Mouse (Mus musculus): ENCODE data around the gene Bst2. TPM values are rescaled to one million over a fixed set of nuclear protein-coding genes. Genes with fewer than 3 reads are reported as not detected.
A peak's percentile ranks its signal among the peaks of the same experiment; 100 is the strongest.
"Not testable (repeated sequence)": the region's sequence is repeated elsewhere in the genome, so short reads cannot be mapped to it uniquely, and the experiment has no call there.

Bst2 gene
- polyA plus RNA-seq, 1 experiment from 2014 or later: 11.8 TPM

GRCm38 (mm10) chr8:71519037-71519825 is 18.0 kb downstream of the Bst2 start:
- not testable (repeated sequence) for H3K4me3 ChIP-seq (ENCODE audit: low read depth, low read length); H3K4me2 ChIP-seq (ENCODE audit: low read length); H3K27ac ChIP-seq (ENCODE audit: low read depth); H3K9me3 ChIP-seq (ENCODE audit: control insufficient read depth, low read length); H3K4me1 ChIP-seq (replicated peaks; ENCODE audit: control insufficient read depth, insufficient read depth, low read length); H3K9ac ChIP-seq (ENCODE audit: low read length); H3K36me3 ChIP-seq (ENCODE audit: control insufficient read depth, insufficient read depth, low read length); ATAC-seq (replicated peaks; ENCODE audit: low FRiP score, low TSS enrichment, low read depth); H3K27me3 ChIP-seq (replicated peaks; ENCODE audit: control insufficient read depth, insufficient read depth, low read length)
- WGBS: 46% methylated on average over 8 of the region's 10 CpGs
- peak; percentile 82 for DNase-seq (ENCODE audit: low spot score)

GRCm38 (mm10) chr8:71516786-71517185 is 20.5 kb downstream of the Bst2 start:
- H3K4me1 ChIP-seq (replicated peaks; ENCODE audit: control insufficient read depth, insufficient read depth, low read length): 0 out of 2 replicates have a peak, but pooled peaks cover 4% of the 10 kb centered on the region
- no peak overlapping the region for H3K27ac ChIP-seq (ENCODE audit: low read depth)
- WGBS: 6% methylated on average over 6 of the region's 6 CpGs
- no peaks in the 10 kb centered on the region for H3K36me3 ChIP-seq (ENCODE audit: control insufficient read depth, insufficient read depth, low read length)
- 0 out of 2 replicates have a peak, but pooled peaks cover 2% of the 10 kb centered on the region for H3K27me3 ChIP-seq (replicated peaks; ENCODE audit: control insufficient read depth, insufficient read depth, low read length)
- H3K9ac ChIP-seq (ENCODE audit: low read length): no peak overlapping the region
- no peak overlapping the region for H3K4me3 ChIP-seq (ENCODE audit: low read depth, low read length)
- H3K4me2 ChIP-seq (ENCODE audit: low read length): no peak overlapping the region
- no peaks in the 10 kb centered on the region for H3K9me3 ChIP-seq (ENCODE audit: control insufficient read depth, low read length)
- DNase-seq (ENCODE audit: low spot score) (no peak), ATAC-seq (replicated peaks; ENCODE audit: low FRiP score, low TSS enrichment, low read depth) (no peak)

GRCm38 (mm10) chr8:71515043-71515442 is 22.2 kb downstream of the Bst2 start:
- no peak overlapping the region for H3K4me3 ChIP-seq (ENCODE audit: low read depth, low read length)
- no peaks in the 10 kb centered on the region for H3K9me3 ChIP-seq (ENCODE audit: control insufficient read depth, low read length)
- H3K27ac ChIP-seq (ENCODE audit: low read depth): no peak overlapping the region
- H3K9ac ChIP-seq (ENCODE audit: low read length): no peak overlapping the region
- WGBS: 68% methylated on average over 5 of the region's 5 CpGs
- no peaks in the 10 kb centered on the region for H3K27me3 ChIP-seq (replicated peaks; ENCODE audit: control insufficient read depth, insufficient read depth, low read length)
- DNase-seq (ENCODE audit: low spot score) (no peak), ATAC-seq (replicated peaks; ENCODE audit: low FRiP score, low TSS enrichment, low read depth) (no peak)
- no peak overlapping the region for H3K4me2 ChIP-seq (ENCODE audit: low read length)
- no peaks in the 10 kb centered on the region for H3K4me1 ChIP-seq (replicated peaks; ENCODE audit: control insufficient read depth, insufficient read depth, low read length)
- H3K36me3 ChIP-seq (ENCODE audit: control insufficient read depth, insufficient read depth, low read length): no peaks in the 10 kb centered on the region

- H3K36me3 ChIP-seq (ENCODE audit: control insufficient read depth, insufficient read depth, low read length): no peaks in the 10 kb centered on the region
- ATAC-seq (replicated peaks; ENCODE audit: low FRiP score, low TSS enrichment, low read depth) (no peak), DNase-seq (ENCODE audit: low spot score) (no peak)
- H3K4me2 ChIP-seq (ENCODE audit: low read length): no peak overlapping the region
- peaks cover 12% of the 10 kb centered on the region for H3K27me3 ChIP-seq (replicated peaks; ENCODE audit: control insufficient read depth, insufficient read depth, low read length)
- H3K4me1 ChIP-seq (replicated peaks; ENCODE audit: control insufficient read depth, insufficient read depth, low read length): no peaks in the 10 kb centered on the region
- H3K4me3 ChIP-seq (ENCODE audit: low read depth, low read length): no peak overlapping the region
- 66% methylated on average over 15 of the region's 15 CpGs for WGBS
- H3K9me3 ChIP-seq (ENCODE audit: control insufficient read depth, low read length): no peaks in the 10 kb centered on the region
- no peak overlapping the region for H3K27ac ChIP-seq (ENCODE audit: low read depth)
- no peak overlapping the region for H3K9ac ChIP-seq (ENCODE audit: low read length)
Measured at GRCm38 (mm10) chr8:71513018-71513754, 24.1 kb downstream of the Bst2 start.

- WGBS: 20% methylated on average over 14 of the region's 14 CpGs
- H3K27ac ChIP-seq (ENCODE audit: low read depth): no peak within 1 kb of the TSS
- no peak for DNase-seq (ENCODE audit: low spot score)
Measured at GRCm38 (mm10) chr8:71511644-71512043, 25.6 kb downstream of the Bst2 start, which contains the start of gene Plvap. Gene Plvap (minus strand): TSS chr8:71511752.

GRCm38 (mm10) chr8:71509316-71509715 is 27.9 kb downstream of the Bst2 start:
- DNase-seq (ENCODE audit: low spot score): no peak
- Histone ChIP-seq H3K4me3 (ENCODE audit: low read depth, low read length) (no peak overlapping the region), H3K36me3 (ENCODE audit: control insufficient read depth, insufficient read depth, low read length) (no peaks in the 10 kb centered on the region), H3K9ac (ENCODE audit: low read length) (no peak overlapping the region), H3K9me3 (ENCODE audit: control insufficient read depth, low read length) (no peaks in the 10 kb centered on the region), H3K27ac (ENCODE audit: low read depth) (no peak overlapping the region), H3K27me3 (replicated peaks; ENCODE audit: control insufficient read depth, insufficient read depth, low read length) (peaks cover 34% of the 10 kb centered on the region), H3K4me1 (replicated peaks; ENCODE audit: control insufficient read depth, insufficient read depth, low read length) (no peaks in the 10 kb centered on the region), H3K4me2 (ENCODE audit: low read length) (no peak overlapping the region)
- ATAC-seq (replicated peaks; ENCODE audit: low FRiP score, low TSS enrichment, low read depth): no peak
- WGBS: 68% methylated on average over 2 of the region's 2 CpGs

More at GRCm38 (mm10) chr8:71511644-71512043, 25.6 kb downstream of the Bst2 start, which contains the start of gene Plvap:
- H3K27me3 ChIP-seq (replicated peaks; ENCODE audit: control insufficient read depth, insufficient read depth, low read length): peaks cover 26% of the 10 kb centered on the region
- H3K4me1 ChIP-seq (replicated peaks; ENCODE audit: control insufficient read depth, insufficient read depth, low read length): no peaks in the 10 kb centered on the region
- H3K4me3 ChIP-seq (ENCODE audit: low read depth, low read length): peak within 1 kb of the TSS; percentile 13; the same call in 1 of the 2 replicates
- no peak within 1 kb of the TSS for H3K9ac ChIP-seq (ENCODE audit: low read length)
- H3K9me3 ChIP-seq (ENCODE audit: control insufficient read depth, low read length): no peaks in the 10 kb centered on the region
- H3K36me3 ChIP-seq (ENCODE audit: control insufficient read depth, insufficient read depth, low read length): no peaks in the 10 kb centered on the region
- ATAC-seq (replicated peaks; ENCODE audit: low FRiP score, low TSS enrichment, low read depth): no peak
- H3K4me2 ChIP-seq (ENCODE audit: low read length): no peak within 1 kb of the TSS; the same call in 1 of the 2 replicates

GRCm38 (mm10) chr8:71507589-71508104 is 29.6 kb downstream of the Bst2 start:
- Histone ChIP-seq H3K36me3 (ENCODE audit: control insufficient read depth, insufficient read depth, low read length) (no peaks in the 10 kb centered on the region), H3K27ac (ENCODE audit: low read depth) (no peak overlapping the region), H3K4me1 (replicated peaks; ENCODE audit: control insufficient read depth, insufficient read depth, low read length) (no peaks in the 10 kb centered on the region), H3K9ac (ENCODE audit: low read length) (0 out of 2 replicates have a peak overlapping the region, but pooled peaks have one; percentile 27), H3K4me2 (ENCODE audit: low read length) (peak overlapping the region; percentile 71), H3K9me3 (ENCODE audit: control insufficient read depth, low read length) (no peaks in the 10 kb centered on the region), H3K27me3 (replicated peaks; ENCODE audit: control insufficient read depth, insufficient read depth, low read length) (peaks cover 34% of the 10 kb centered on the region), H3K4me3 (ENCODE audit: low read depth, low read length) (peak overlapping the region; percentile 28)
- under 1% methylated on average over 57 of the region's 61 CpGs for WGBS
- peak; percentile 86 for DNase-seq (ENCODE audit: low spot score)
- peak; percentile 79 for ATAC-seq (replicated peaks; ENCODE audit: low FRiP score, low TSS enrichment, low read depth)

- Histone ChIP-seq H3K4me3 (ENCODE audit: low read depth, low read length) (no peak overlapping the region), H3K27me3 (replicated peaks; ENCODE audit: control insufficient read depth, insufficient read depth, low read length) (peaks cover 34% of the 10 kb centered on the region), H3K36me3 (ENCODE audit: control insufficient read depth, insufficient read depth, low read length) (no peaks in the 10 kb centered on the region), H3K9ac (ENCODE audit: low read length) (no peak overlapping the region), H3K27ac (ENCODE audit: low read depth) (no peak overlapping the region), H3K4me2 (ENCODE audit: low read length) (no peak overlapping the region), H3K9me3 (ENCODE audit: control insufficient read depth, low read length) (no peaks in the 10 kb centered on the region), H3K4me1 (replicated peaks; ENCODE audit: control insufficient read depth, insufficient read depth, low read length) (no peaks in the 10 kb centered on the region)
- 73% methylated on average over 4 of the region's 4 CpGs for WGBS
- DNase-seq (ENCODE audit: low spot score) (no peak), ATAC-seq (replicated peaks; ENCODE audit: low FRiP score, low TSS enrichment, low read depth) (no peak)
Measured at GRCm38 (mm10) chr8:71505979-71506378, 31.3 kb downstream of the Bst2 start.

Measured in intestine, embryonic 14.5 days (tissue).